Mouse (Mus musculus) common myeloid progenitor, adult 5-6 weeks (primary cell): Measurements from ENCODE around the gene 4930524N10Rik. TPM values are rescaled to one million over a fixed set of nuclear protein-coding genes. Genes with fewer than 3 reads are reported as not detected.

Source experiments
- ATAC-seq: replicated peaks from 2 replicates; pipeline ENCODE4 v1.8.0; 2016; ENCODE audit warnings: low read depth, mild to moderate bottlenecking, moderate TSS enrichment, inconsistent platforms; ENCODE audit not compliant: poor library complexity, severe bottlenecking
- total RNA-seq: library from RNA; stranded (forward); fragments of 200-1000, 187-1606 nt; gene quantifications from 2 replicates; pipeline ENCODE4 v1.2.3, GENCODE M21; 2017

The 4930524N10Rik gene
- not detected in 2 replicates for total RNA-seq

DNA sequence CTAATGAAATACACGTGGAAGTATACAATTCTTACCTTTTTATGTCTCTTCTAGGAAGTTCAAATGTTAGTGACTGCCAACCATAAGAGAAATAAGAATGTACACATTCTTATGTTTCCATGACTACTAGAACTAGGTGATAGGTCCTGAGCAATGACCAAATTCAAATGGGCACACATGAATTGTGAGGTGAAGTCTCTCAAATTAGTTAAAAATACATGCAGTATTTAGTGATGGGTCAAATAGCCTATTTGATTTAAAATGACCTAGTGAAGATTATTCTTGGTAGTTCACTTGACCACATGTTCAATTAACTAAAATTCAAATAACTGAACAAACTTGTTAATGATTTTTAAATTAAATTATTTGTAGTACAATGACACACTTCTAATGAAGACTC, at the start of gene 4930524N10Rik:
4930524N10Rik (minus strand) TSS at position 101 of the 400 bp plus-strand sequence.
- ATAC-seq = no peak

DNA sequence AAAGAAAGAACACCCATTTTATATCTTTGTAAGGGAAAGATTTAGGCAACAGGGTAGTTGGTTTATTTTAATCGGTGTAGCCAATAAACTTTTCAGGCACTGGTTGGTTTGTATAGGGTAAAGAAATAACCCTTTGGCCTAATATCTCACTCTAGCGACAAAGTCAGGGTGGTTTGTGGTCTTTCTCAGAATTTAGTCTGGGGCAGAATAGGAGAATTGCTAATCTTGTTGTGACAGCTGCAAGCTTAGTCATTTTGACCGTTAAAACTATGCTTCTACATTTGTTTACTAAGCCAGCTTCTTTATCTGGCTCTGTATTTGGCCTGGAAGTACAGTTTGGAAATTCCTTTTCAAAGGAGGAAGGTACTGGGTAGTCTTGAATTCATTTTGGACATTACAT, 6.8 kb upstream of the 4930524N10Rik start:
- ATAC-seq = no peak

DNA sequence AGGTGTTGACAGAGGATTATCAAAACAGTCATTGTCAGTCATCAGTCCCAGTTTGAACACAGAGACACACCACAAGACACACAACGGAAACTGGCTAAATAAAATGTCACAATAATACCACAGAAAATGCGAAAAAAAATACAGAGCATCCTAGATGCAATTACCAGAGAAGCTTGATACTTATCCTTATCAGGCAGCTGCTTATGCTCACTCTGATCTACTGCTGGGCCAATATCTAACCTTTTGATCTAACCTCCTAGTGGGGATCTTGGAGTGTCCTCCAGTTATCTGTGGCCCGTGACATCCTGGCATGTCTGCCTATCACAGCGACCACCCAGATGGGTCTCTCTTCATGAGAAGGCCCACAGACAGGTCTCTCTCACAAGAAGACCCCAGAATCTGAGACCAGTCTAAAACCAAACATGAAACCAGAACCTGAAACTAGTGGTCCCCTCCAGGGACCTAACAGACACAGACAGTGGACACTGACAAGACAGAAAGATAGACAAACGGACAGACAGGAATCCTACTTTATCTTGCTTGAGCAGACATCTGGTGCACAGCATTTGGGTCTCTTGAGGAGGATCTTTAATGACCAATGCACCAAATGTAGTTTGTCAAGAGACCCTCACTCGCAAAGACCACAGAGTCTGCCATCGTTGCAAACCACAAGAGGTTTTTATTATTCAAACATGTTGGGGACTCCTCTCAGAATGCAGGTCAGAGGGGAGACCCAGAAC, 6.3 kb upstream of the 4930524N10Rik start:
- no peak for ATAC-seq

DNA sequence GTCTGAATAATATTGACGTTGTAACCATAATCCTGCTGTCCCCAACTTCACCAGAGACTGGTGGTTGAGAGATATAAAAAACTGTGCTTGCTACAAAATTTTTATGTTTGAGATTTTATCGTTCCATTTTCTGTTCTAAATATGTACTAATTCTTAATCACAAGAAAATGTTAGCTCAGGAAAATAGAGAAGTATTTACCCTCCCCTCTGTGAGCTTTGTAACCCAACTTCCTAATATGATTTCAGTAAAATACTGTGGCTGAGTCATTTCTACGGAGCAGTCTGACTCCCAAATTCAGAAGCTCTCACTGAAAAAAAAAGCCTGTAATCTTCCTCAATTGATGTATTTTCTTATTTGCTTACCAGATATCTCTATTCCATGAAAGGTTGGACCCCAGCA, 4.7 kb upstream of the 4930524N10Rik start:
- ATAC-seq = no peak

Other genes with a start within 250 kb of the 4930524N10Rik start
- gene Gm15140, start 222.7 kb downstream of the 4930524N10Rik start, total RNA-seq = not detected in 2 replicates
- gene Samt4, start 138.6 kb upstream of the 4930524N10Rik start, total RNA-seq = not detected in 2 replicates
- gene Samt2, start 236.0 kb upstream of the 4930524N10Rik start, total RNA-seq = not detected in 2 replicates